Mouse (Mus musculus): ENCODE results near the gene Trit1. TPM values are rescaled to one million over a fixed set of nuclear protein-coding genes. Genes with fewer than 3 reads are reported as not detected.

Trit1 gene
- 13.6 and 14.4 TPM in 2 replicates for polyA plus RNA-seq (2014; fragmentation: Nextera tagmentation; extraction: Ambion mirVana)

DNA sequence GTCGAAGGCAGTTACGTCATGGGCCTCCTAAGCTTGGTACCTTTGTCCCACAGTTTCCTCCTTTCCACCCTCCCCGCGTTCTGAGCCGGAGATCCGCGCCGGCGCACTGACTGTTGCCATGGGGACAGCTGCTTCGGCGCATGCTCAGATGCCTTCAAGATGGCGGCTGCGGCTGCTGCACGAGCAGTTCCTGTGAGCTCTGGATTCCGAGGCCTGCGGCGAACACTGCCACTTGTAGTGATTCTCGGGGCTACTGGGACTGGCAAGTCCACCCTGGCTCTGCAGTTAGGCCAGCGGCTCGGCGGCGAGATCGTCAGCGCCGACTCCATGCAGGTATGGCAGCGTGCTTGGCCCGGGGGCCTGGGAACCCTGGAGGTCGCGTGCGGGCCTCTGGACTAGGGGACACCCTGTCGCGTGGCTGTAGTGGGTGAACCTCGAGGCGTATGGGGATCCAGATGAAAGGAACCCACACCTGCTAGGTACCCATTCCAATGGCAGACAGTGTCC lies at the start of gene Trit1:
TSS of gene Trit1 (plus strand) at position 147 of the 507 bp plus-strand sequence.
- no peaks in the 10 kb centered on the region for H3K9me3 ChIP-seq (replicated peaks; ENCODE audit: control insufficient read depth, low read length)
- H3K4me2 ChIP-seq: peak within 1 kb of the TSS; percentile 90
- H3K4me3 ChIP-seq (ENCODE audit: low read depth, low read length): peak within 1 kb of the TSS; percentile 89
- H3K27me3 ChIP-seq (ENCODE audit: control insufficient read depth, insufficient read depth, low read length): no peaks in the 10 kb centered on the region
- ATAC-seq (replicated peaks; ENCODE audit: insufficient number of reproducible peaks, low FRiP score, low TSS enrichment): peak; percentile 85
- peaks cover 19% of the 10 kb centered on the region for H3K4me1 ChIP-seq (ENCODE audit: control insufficient read depth, insufficient read depth, low read length)
- under 1% methylated on average over 34 of the region's 34 CpGs for WGBS (ENCODE audit: insufficient replicate concordance)
- no peaks in the 10 kb centered on the region for H3K36me3 ChIP-seq (ENCODE audit: control insufficient read depth, insufficient read depth, low read length)
- peak within 1 kb of the TSS; percentile 82 for H3K27ac ChIP-seq (ENCODE audit: low read depth, low read length)
- H3K9ac ChIP-seq (ENCODE audit: low read depth, low read length): peak within 1 kb of the TSS; percentile 93

DNA sequence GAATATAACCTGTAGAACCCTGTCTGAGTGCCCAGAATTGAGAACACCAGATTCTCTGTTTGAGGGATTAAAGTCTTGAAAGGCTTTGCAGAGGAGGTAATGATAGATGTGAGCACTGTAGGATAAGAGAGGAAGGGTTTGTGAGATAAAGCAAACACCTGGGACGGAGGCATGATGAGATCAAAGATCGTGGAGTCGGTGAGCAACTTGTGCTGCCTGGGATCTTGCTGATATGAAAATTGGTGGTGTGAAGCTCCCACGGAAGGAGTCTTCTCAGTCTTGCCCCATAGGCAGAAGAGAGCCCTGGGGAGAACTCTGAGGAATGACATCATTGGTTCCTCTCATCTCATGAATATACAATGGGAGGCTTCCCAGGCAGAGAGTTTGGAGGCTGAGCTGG lies 48.3 kb upstream of the Trit1 start:
- H3K27ac ChIP-seq (ENCODE audit: low read depth, low read length): no peak overlapping the region
- WGBS (ENCODE audit: insufficient replicate concordance): 42% methylated on average over 4 of the region's 4 CpGs
- H3K4me2 ChIP-seq: no peak overlapping the region
- H3K27me3 ChIP-seq (ENCODE audit: control insufficient read depth, insufficient read depth, low read length): peaks cover 12% of the 10 kb centered on the region; the same call in 1 of the 2 replicates
- no peaks in the 10 kb centered on the region for H3K36me3 ChIP-seq (ENCODE audit: control insufficient read depth, insufficient read depth, low read length)
- no peaks in the 10 kb centered on the region for H3K9me3 ChIP-seq (replicated peaks; ENCODE audit: control insufficient read depth, low read length)
- no peaks in the 10 kb centered on the region for H3K4me1 ChIP-seq (ENCODE audit: control insufficient read depth, insufficient read depth, low read length)
- no peak for ATAC-seq (replicated peaks; ENCODE audit: insufficient number of reproducible peaks, low FRiP score, low TSS enrichment)
- H3K9ac ChIP-seq (ENCODE audit: low read depth, low read length): no peak overlapping the region
- no peak overlapping the region for H3K4me3 ChIP-seq (ENCODE audit: low read depth, low read length)

DNA sequence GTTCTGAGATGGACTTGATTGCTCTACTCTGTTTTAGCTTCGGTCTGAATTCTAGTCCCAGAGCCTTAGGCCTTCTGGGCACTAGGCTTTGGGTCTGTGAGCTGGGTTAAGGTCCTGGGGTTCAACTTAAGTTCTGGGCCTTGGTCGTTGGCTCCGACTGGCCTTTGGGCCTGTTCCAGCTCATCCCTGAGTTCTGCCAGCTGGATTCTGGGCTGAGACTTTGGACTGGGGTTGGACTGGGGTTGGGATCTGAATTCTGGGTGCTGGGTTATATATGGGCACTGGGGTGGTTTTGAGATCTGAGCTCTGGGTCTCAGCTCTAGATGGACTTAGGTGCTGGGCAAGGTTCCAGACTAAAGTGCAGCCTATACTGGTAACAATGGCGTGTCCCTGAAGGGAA lies 45.2 kb upstream of the Trit1 start:
- ATAC-seq (replicated peaks; ENCODE audit: insufficient number of reproducible peaks, low FRiP score, low TSS enrichment): no peak
- no peak overlapping the region for H3K27ac ChIP-seq (ENCODE audit: low read depth, low read length)
- no peaks in the 10 kb centered on the region for H3K4me1 ChIP-seq (ENCODE audit: control insufficient read depth, insufficient read depth, low read length)
- WGBS (ENCODE audit: insufficient replicate concordance): 82% methylated on average over 4 of the region's 4 CpGs
- peaks cover 9% of the 10 kb centered on the region; the same call in 1 of the 2 replicates for H3K27me3 ChIP-seq (ENCODE audit: control insufficient read depth, insufficient read depth, low read length)
- H3K9ac ChIP-seq (ENCODE audit: low read depth, low read length): no peak overlapping the region
- H3K4me2 ChIP-seq: no peak overlapping the region
- H3K4me3 ChIP-seq (ENCODE audit: low read depth, low read length): no peak overlapping the region
- no peaks in the 10 kb centered on the region for H3K9me3 ChIP-seq (replicated peaks; ENCODE audit: control insufficient read depth, low read length)
- H3K36me3 ChIP-seq (ENCODE audit: control insufficient read depth, insufficient read depth, low read length): no peaks in the 10 kb centered on the region

DNA sequence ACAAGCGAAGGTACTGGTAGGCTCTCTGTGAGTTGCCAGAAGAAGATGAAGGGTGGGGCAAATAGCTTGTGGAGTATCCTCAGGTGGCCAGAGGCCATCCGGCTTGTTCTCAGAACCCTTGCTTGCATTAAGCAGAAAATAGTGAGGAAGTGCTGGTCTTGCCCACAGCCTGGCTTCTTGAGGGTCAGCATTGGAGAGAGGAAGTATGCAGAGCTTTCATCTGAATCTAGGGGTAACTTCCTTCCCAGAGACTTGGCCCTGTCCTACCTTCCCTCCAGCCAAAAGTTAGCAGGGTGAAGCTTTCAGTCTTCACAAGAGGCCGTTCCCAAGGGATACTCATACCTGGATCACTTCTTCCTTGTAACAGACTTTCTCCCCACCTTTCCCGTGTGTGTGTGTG lies 44.8 kb upstream of the Trit1 start:
- no peak overlapping the region for H3K4me3 ChIP-seq (ENCODE audit: low read depth, low read length)
- no peaks in the 10 kb centered on the region for H3K4me1 ChIP-seq (ENCODE audit: control insufficient read depth, insufficient read depth, low read length)
- ATAC-seq (replicated peaks; ENCODE audit: insufficient number of reproducible peaks, low FRiP score, low TSS enrichment): no peak
- H3K9me3 ChIP-seq (replicated peaks; ENCODE audit: control insufficient read depth, low read length): no peaks in the 10 kb centered on the region
- H3K36me3 ChIP-seq (ENCODE audit: control insufficient read depth, insufficient read depth, low read length): no peaks in the 10 kb centered on the region
- peaks cover 9% of the 10 kb centered on the region; the same call in 1 of the 2 replicates for H3K27me3 ChIP-seq (ENCODE audit: control insufficient read depth, insufficient read depth, low read length)
- no peak overlapping the region for H3K27ac ChIP-seq (ENCODE audit: low read depth, low read length)
- 63% methylated on average over 4 of the region's 4 CpGs for WGBS (ENCODE audit: insufficient replicate concordance)
- no peak overlapping the region for H3K9ac ChIP-seq (ENCODE audit: low read depth, low read length)
- H3K4me2 ChIP-seq: no peak overlapping the region

DNA sequence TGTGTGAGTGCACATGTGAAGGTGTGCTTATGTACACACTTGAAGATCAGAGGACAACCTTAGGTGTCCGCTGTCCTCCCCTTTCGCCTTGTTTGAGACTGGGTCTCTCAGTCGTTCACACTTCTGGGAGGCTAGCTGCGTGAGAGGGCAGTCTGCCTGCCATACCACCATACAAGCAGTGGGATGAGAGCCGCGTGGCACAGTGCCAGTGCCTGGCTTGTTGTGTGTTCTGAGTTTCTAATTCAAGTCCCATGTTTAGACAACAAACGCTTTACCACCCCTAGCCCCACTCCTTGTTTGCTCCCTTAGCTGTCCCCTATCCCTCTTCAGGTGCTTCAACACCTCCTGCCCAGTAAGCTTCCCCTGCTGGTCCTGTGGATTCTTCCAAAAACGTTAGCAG lies 44.3 kb upstream of the Trit1 start:
- no peak for ATAC-seq (replicated peaks; ENCODE audit: insufficient number of reproducible peaks, low FRiP score, low TSS enrichment)
- 57% methylated on average over 8 of the region's 8 CpGs for WGBS (ENCODE audit: insufficient replicate concordance)
- H3K27ac ChIP-seq (ENCODE audit: low read depth, low read length): no peak overlapping the region
- H3K9me3 ChIP-seq (replicated peaks; ENCODE audit: control insufficient read depth, low read length): no peaks in the 10 kb centered on the region
- no peak overlapping the region for H3K4me2 ChIP-seq
- no peaks in the 10 kb centered on the region for H3K4me1 ChIP-seq (ENCODE audit: control insufficient read depth, insufficient read depth, low read length)
- H3K36me3 ChIP-seq (ENCODE audit: control insufficient read depth, insufficient read depth, low read length): no peaks in the 10 kb centered on the region
- H3K4me3 ChIP-seq (ENCODE audit: low read depth, low read length): no peak overlapping the region
- H3K27me3 ChIP-seq (ENCODE audit: control insufficient read depth, insufficient read depth, low read length): peaks cover 9% of the 10 kb centered on the region; the same call in 1 of the 2 replicates
- no peak overlapping the region for H3K9ac ChIP-seq (ENCODE audit: low read depth, low read length)

DNA sequence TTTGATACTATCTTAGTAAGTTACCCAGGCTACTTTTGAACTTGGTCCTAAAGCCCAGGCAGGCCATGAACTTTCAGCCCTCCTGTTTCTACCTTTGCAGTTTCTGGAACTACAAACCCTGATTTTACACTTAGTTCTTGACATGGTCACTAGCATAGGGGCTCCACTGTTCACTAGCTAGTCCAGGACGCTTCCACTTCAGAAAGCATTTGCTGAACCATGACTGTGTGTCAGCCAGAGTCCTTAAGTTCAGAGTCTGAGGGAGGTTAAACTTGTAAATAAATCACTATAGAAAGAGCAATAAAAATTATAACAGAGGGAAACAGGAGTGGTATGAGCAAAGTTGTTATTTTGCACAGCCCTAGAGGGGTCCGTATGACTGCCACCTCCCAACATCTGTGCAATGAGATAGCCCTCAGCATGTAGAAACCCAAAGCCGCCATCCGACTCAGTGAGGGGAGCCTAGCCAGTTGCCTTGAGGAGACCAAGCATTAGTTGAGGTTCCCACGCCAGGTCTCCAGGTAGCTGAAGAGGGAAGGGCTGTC lies 41.3 kb upstream of the Trit1 start:
- ATAC-seq (replicated peaks; ENCODE audit: insufficient number of reproducible peaks, low FRiP score, low TSS enrichment): no peak
- no peaks in the 10 kb centered on the region for H3K36me3 ChIP-seq (ENCODE audit: control insufficient read depth, insufficient read depth, low read length)
- no peak overlapping the region for H3K4me2 ChIP-seq
- H3K27ac ChIP-seq (ENCODE audit: low read depth, low read length): no peak overlapping the region
- no peak overlapping the region for H3K4me3 ChIP-seq (ENCODE audit: low read depth, low read length)
- 80% methylated on average over 5 of the region's 5 CpGs for WGBS (ENCODE audit: insufficient replicate concordance)
- no peaks in the 10 kb centered on the region for H3K4me1 ChIP-seq (ENCODE audit: control insufficient read depth, insufficient read depth, low read length)
- no peak overlapping the region for H3K9ac ChIP-seq (ENCODE audit: low read depth, low read length)
- no peaks in the 10 kb centered on the region for H3K9me3 ChIP-seq (replicated peaks; ENCODE audit: control insufficient read depth, low read length)
- H3K27me3 ChIP-seq (ENCODE audit: control insufficient read depth, insufficient read depth, low read length): peaks cover 9% of the 10 kb centered on the region; the same call in 1 of the 2 replicates

DNA sequence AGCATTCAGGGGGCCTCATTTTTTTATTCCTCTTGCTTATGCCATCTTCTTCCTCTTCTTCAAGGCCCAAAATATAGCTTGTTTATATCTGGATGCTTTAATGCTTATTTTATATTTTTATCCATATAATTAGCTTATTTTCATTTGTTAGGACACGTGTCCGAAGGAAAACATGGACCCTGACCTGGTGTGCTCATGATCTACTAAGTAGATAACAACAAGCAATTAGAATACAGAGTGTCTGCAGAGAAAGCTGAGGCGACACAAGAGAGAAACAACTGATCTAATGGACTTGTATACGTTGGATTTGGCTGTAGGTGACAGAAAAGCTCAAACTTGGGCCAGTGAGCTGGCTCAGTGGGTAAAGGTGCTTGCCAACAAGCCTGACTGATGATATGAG lies 39.5 kb upstream of the Trit1 start:
- Histone ChIP-seq H3K27ac (ENCODE audit: low read depth, low read length) (no peak overlapping the region), H3K4me2 (no peak overlapping the region), H3K4me1 (ENCODE audit: control insufficient read depth, insufficient read depth, low read length) (peaks cover 5% of the 10 kb centered on the region), H3K36me3 (ENCODE audit: control insufficient read depth, insufficient read depth, low read length) (no peaks in the 10 kb centered on the region), H3K9me3 (replicated peaks; ENCODE audit: control insufficient read depth, low read length) (no peaks in the 10 kb centered on the region), H3K4me3 (ENCODE audit: low read depth, low read length) (no peak overlapping the region), H3K27me3 (ENCODE audit: control insufficient read depth, insufficient read depth, low read length) (peaks cover 9% of the 10 kb centered on the region; the same call in 1 of the 2 replicates), H3K9ac (ENCODE audit: low read depth, low read length) (no peak overlapping the region)
- WGBS (ENCODE audit: insufficient replicate concordance): 73% methylated on average over 4 of the region's 4 CpGs
- no peak for ATAC-seq (replicated peaks; ENCODE audit: insufficient number of reproducible peaks, low FRiP score, low TSS enrichment)

DNA sequence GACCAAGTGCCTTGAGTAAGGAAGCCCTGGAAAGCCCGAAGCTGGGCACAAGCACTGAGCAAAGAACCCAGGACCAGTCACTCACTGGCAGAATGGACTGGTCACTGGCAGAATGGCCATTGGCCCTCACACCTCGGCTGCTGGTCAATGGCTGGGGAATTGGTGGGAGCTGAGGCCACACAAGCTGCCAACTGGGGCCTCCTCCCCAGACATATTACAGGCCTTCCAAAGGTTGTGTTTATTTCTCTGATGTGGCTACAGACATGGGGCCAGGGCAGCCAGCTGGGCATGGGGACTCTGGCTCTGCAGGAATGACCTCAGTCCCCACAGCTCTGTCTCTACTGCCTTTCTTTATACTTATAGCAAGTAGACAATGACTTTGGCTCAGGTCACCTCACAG lies 37.5 kb upstream of the Trit1 start:
- Histone ChIP-seq H3K9ac (ENCODE audit: low read depth, low read length) (no peak overlapping the region), H3K4me3 (ENCODE audit: low read depth, low read length) (no peak overlapping the region), H3K27me3 (ENCODE audit: control insufficient read depth, insufficient read depth, low read length) (peaks cover 18% of the 10 kb centered on the region), H3K9me3 (replicated peaks; ENCODE audit: control insufficient read depth, low read length) (no peaks in the 10 kb centered on the region), H3K27ac (ENCODE audit: low read depth, low read length) (no peak overlapping the region), H3K4me1 (ENCODE audit: control insufficient read depth, insufficient read depth, low read length) (peaks cover 5% of the 10 kb centered on the region), H3K4me2 (no peak overlapping the region), H3K36me3 (ENCODE audit: control insufficient read depth, insufficient read depth, low read length) (no peaks in the 10 kb centered on the region)
- no peak for ATAC-seq (replicated peaks; ENCODE audit: insufficient number of reproducible peaks, low FRiP score, low TSS enrichment)
- WGBS (ENCODE audit: insufficient replicate concordance): 82% methylated on average over 2 of the region's 2 CpGs

DNA sequence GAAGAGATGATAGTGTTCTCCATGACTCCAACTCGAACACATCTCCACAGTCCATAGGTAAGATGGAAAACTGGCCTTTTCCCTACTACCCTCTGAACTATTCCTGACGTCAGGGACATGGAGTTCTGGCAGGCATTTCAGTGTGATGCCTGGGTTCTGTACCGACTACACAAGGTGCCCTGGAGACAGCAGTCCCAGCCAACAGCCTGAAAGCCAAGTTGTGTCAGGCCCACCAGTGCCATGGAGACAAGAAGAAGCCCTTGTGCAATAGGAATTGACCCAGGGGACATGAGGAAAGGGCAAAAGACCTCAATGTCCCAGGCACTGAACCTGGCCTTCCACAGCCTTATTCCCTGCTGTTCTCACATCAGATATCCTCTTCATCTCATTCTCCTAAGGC lies 36.6 kb upstream of the Trit1 start:
- Histone ChIP-seq H3K4me2 (no peak overlapping the region), H3K9ac (ENCODE audit: low read depth, low read length) (no peak overlapping the region), H3K27me3 (ENCODE audit: control insufficient read depth, insufficient read depth, low read length) (peaks cover 25% of the 10 kb centered on the region), H3K36me3 (ENCODE audit: control insufficient read depth, insufficient read depth, low read length) (no peaks in the 10 kb centered on the region), H3K4me1 (ENCODE audit: control insufficient read depth, insufficient read depth, low read length) (peaks cover 5% of the 10 kb centered on the region), H3K9me3 (replicated peaks; ENCODE audit: control insufficient read depth, low read length) (no peaks in the 10 kb centered on the region), H3K27ac (ENCODE audit: low read depth, low read length) (no peak overlapping the region), H3K4me3 (ENCODE audit: low read depth, low read length) (no peak overlapping the region)
- 74% methylated on average over 3 of the region's 3 CpGs for WGBS (ENCODE audit: insufficient replicate concordance)
- ATAC-seq (replicated peaks; ENCODE audit: insufficient number of reproducible peaks, low FRiP score, low TSS enrichment): no peak

Data from heart, embryonic 11.5 days (tissue).